Mouse (Mus musculus) olfactory bulb, adult 2 months (tissue): ENCODE results near the gene Ncstn.

ENCODE experiments used
- CTCF ChIP-seq: fragments of 200-500 bp; IDR thresholded peaks from 2 replicates; pipeline ENCODE4 v1.5.1; 2012; ENCODE audit warnings: low read depth, mild to moderate bottlenecking, low read length, moderate library complexity; ENCODE audit not compliant: insufficient read depth
- POLR2A ChIP-seq: fragments of 200-500 bp; IDR thresholded peaks from 2 replicates; pipeline ENCODE4 v1.6.1; 2012; ENCODE audit warnings: mild to moderate bottlenecking, low read depth, low read length, moderate library complexity; ENCODE audit not compliant: insufficient read depth

- TF ChIP-seq CTCF (no peak), POLR2A (no peak)
Measured at GRCm38 (mm10) chr1:172119100-172119499, 36.5 kb upstream of the Ncstn start.
